Mouse (Mus musculus) heart, adult 2 months (tissue): ENCODE measurements around the gene Cacna1b. TPM values are rescaled to one million over a fixed set of nuclear protein-coding genes. Genes with fewer than 3 reads are reported as not detected.
A peak's percentile ranks its signal among the peaks of the same experiment; 100 is the strongest.

Experiments
- DNase-seq, 2 experiments: peaks; one replicate each; pipeline ENCODE4 v3.0.0; 2021
- H3K27ac ChIP-seq: fragments of 200-600 bp; 2 replicates; pipeline ENCODE4 v1.8.1; 2022
- H3K27me3 ChIP-seq: fragments of 200-500 bp; 2 replicates; pipeline ENCODE4 v1.6.1; 2012; ENCODE audit warnings: mild to moderate bottlenecking, low read length, inconsistent platforms, mixed read lengths; ENCODE audit not compliant: control insufficient read depth, insufficient read depth
- H3K36me3 ChIP-seq: fragments of 200-500 bp; 2 replicates; pipeline ENCODE4 v1.6.1; 2012; ENCODE audit warnings: low read length, inconsistent platforms; ENCODE audit not compliant: control insufficient read depth, insufficient read depth
- H3K4me1 ChIP-seq: fragments of 200-500 bp; 2 replicates; pipeline ENCODE4 v1.6.1; 2011; ENCODE audit warnings: low read length; ENCODE audit not compliant: control insufficient read depth, insufficient read depth
- H3K4me3 ChIP-seq: fragments of 200-600 bp; 2 replicates; pipeline ENCODE4 v1.8.1; 2022
- H3K79me2 ChIP-seq: fragments of 200-500 bp; replicated peaks from 2 replicates; pipeline ENCODE4 v1.6.1; 2012; ENCODE audit warnings: mild to moderate bottlenecking, inconsistent platforms, low read length, moderate library complexity, mixed read lengths; ENCODE audit not compliant: control insufficient read depth, insufficient read depth
- H3K9ac ChIP-seq: fragments of 200-500 bp; 2 replicates; pipeline ENCODE4 v1.6.1; 2012; ENCODE audit warnings: low read depth, mild to moderate bottlenecking, control low read depth, inconsistent platforms, low read length, mixed read lengths
- CTCF ChIP-seq: fragments of 200-600 bp; IDR thresholded peaks from 2 replicates; pipeline ENCODE4 v1.8.1; 2022; ENCODE audit warnings: antibody characterized with exemption, mild to moderate bottlenecking, moderate library complexity
- EP300 ChIP-seq: fragments of 200-500 bp; IDR thresholded peaks from 2 replicates; pipeline ENCODE4 v1.6.1; 2011; ENCODE audit warnings: low read depth, low read length, control low read depth; ENCODE audit not compliant: insufficient read depth
- POLR2A ChIP-seq: fragments of 200-500 bp; IDR thresholded peaks from 2 replicates; pipeline ENCODE4 v1.6.1; 2011; ENCODE audit warnings: mild to moderate bottlenecking, low read depth, low read length, control low read depth; ENCODE audit not compliant: insufficient read depth
- WGBS: fragments of 180-500 bp; shearing (Covaris S2); methylation state at CpG from one replicate; pipeline ENCODE4 v1.1.7; 2018; 5-methylcytosine and 5-hydroxymethylcytosine counted together
- intact Hi-C: fragments of 180-260 bp; cut with DNase I; formaldehyde crosslinking; loops from one replicate; pipeline ENCODE4 v1.15.1; 2025
- polyA plus RNA-seq: library from polyadenylated mRNA; depleted of rRNA; stranded (reverse); fragments of >200 nt; gene quantifications from 2 replicates; pipeline ENCODE4 v1.2.3, GENCODE M21; 2012
- total RNA-seq, 2 experiments: library from RNA; stranded (reverse); gene quantifications; 2 replicates each; pipeline ENCODE4 v1.2.3; 2021

Cacna1b gene
- total and polyA plus RNA-seq, 3 experiments = 0.05 to 0.25 (median 0.09) TPM

DNA sequence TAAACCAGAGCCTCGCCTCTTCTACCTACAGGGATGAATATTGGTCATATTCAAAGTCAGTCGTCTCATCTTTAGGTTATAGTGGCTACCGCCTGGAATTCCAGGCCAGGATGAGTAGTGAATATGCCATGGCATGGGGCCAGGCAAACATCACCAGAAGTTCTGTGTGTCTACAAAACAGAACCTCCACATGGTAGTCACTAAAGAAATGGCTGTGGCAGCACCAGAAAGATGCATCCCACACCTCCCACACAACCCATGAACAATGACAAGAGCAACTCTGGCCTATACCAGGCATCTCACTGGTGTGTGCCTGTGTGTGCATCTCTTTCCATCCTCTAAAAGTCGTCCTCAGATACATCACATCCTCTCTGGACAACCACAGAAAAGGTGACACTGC, 145.8 kb downstream of the Cacna1b start:
- WGBS = 71% methylated on average over 4 of the region's 4 CpGs
- no peak for DNase-seq
- H3K27ac ChIP-seq = no peak overlapping the region
- TF ChIP-seq POLR2A (no peak), CTCF (no peak), EP300 (no peak)
- H3K9ac ChIP-seq = no peak overlapping the region
- H3K4me3 ChIP-seq = no peak overlapping the region
- H3K79me2 ChIP-seq = no peaks in the 10 kb centered on the region
- intact Hi-C loops = no loop called here
- no peaks in the 10 kb centered on the region for H3K27me3 ChIP-seq
- no peaks in the 10 kb centered on the region for H3K4me1 ChIP-seq
- no peaks in the 10 kb centered on the region for H3K36me3 ChIP-seq

DNA sequence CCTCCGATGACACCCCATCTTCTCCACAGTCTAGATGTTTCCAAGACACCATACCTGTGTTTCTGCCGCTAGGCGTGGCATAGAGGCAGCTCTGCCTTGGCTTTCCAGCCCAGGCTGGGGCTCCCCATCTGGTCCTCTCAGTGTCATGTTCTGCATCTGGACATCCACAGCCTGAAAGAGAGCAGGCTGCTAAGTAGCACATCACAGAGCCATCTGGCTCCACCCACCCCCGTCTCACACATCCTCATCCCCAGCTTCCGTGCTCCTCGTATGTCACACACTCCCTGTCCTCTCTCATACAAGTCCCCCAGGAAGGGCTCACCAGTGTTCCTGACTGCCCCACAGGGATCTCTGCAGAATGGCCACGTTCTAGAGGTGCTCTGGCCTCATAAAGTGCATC, 153.2 kb downstream of the Cacna1b start:
- Histone ChIP-seq H3K36me3 (no peaks in the 10 kb centered on the region), H3K27me3 (no peaks in the 10 kb centered on the region), H3K27ac (no peak overlapping the region), H3K9ac (no peak overlapping the region), H3K4me3 (no peak overlapping the region), H3K79me2 (no peaks in the 10 kb centered on the region), H3K4me1 (peaks cover 2% of the 10 kb centered on the region)
- TF ChIP-seq POLR2A (no peak), CTCF (no peak), EP300 (no peak)
- no peak for DNase-seq
- intact Hi-C loops = no loop called here
- WGBS = 67% methylated on average over 7 of the region's 7 CpGs

DNA sequence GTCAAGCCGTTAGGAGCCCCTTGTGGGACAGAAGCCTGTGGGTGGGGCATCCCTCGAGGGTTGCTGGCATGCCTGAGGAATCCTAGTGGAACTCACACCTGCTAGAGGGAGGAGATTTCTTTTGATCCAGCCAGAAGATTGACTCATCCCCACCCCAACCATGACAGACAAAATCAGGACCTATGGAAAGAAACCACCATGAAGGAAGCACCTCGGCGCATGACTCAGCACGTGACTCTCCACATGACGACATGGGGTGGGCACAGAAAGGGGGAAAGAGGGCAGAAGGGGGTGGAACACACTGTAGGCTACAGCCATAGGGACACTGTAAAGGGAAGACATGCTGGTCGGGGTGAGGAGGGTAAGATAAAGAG, 154.2 kb downstream of the Cacna1b start:
- H3K4me3 ChIP-seq = no peak overlapping the region
- TF ChIP-seq EP300 (no peak), POLR2A (no peak), CTCF (no peak)
- DNase-seq = no peak
- WGBS = 29% methylated on average over 7 of the region's 7 CpGs
- no peak overlapping the region for H3K9ac ChIP-seq
- H3K27me3 ChIP-seq = no peaks in the 10 kb centered on the region
- H3K79me2 ChIP-seq = no peaks in the 10 kb centered on the region
- no peak overlapping the region for H3K27ac ChIP-seq
- intact Hi-C loops = no loop called here
- no peaks in the 10 kb centered on the region for H3K36me3 ChIP-seq
- peaks cover 3% of the 10 kb centered on the region for H3K4me1 ChIP-seq

DNA sequence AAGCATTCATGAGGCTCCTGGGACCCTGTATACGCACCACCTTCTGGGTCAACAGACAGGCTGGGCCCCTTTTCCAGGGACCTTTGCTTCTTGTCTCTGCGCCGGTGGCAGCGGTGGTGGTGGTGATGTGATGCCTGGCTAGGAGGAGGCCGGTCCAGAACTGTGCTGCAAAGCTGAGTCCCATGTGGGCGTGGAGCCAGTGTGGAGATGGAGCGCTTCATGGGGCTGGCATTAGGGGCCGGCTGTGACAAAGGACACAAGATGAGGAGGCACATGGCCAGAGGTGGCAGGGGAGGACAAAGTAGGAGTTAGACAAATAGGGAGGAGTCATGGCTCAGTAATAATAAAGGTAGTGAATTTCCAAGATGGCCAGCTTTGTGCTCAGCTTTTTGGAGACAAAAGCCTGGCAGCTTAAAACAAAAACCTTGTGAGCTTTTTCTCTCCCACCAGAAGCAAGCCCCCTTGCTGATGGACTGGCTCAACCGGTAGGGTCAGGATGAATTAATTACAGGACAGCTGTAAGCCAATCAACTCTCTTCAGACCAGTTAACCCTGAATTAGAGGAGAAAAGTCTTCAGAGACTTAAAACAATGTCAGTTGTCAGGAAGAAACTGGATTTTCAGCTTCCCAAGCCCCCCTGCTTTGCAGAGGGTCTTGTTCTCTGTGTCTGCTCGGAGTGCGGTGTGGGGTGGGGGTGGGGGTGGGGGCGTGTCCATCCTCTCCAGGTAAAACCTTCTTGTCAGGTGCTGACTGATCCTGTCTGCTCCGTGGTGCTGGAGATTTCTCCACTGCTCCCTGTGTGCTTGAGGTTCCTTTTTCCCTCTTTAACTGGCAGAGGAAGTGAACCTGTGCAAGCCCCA, 154.8 kb downstream of the Cacna1b start:
- H3K27ac ChIP-seq = no peak overlapping the region
- no peaks in the 10 kb centered on the region for H3K36me3 ChIP-seq
- no peak for DNase-seq
- intact Hi-C loops = no loop called here
- no peak overlapping the region for H3K4me3 ChIP-seq
- TF ChIP-seq EP300 (no peak), CTCF (no peak), POLR2A (no peak)
- H3K79me2 ChIP-seq = no peaks in the 10 kb centered on the region
- H3K9ac ChIP-seq = no peak overlapping the region
- peaks cover 5% of the 10 kb centered on the region for H3K4me1 ChIP-seq
- 36% methylated on average over 13 of the region's 13 CpGs for WGBS
- no peaks in the 10 kb centered on the region for H3K27me3 ChIP-seq

DNA sequence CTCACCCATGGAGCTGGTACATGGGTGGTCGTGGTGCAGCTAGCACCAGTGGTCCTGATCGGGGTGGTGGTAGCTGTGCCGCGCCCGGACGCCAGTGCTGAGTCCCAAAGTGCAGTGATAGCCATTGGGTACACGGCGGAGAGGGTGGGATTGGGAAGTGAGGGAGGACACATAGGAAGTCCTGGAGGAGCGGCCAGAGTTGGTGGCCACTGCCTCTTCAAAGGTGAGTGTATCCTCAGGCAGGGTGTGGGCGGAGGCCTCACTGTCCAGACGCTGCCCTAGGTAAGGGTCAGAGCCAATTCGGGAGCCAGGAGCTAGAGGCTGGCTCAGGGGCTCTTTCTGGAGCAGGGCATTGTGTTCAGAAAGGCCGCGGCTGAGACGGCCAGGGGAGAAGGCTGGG, 156.4 kb downstream of the Cacna1b start:
- intact Hi-C loops = no loop called here
- H3K36me3 ChIP-seq = no peaks in the 10 kb centered on the region
- H3K27ac ChIP-seq = no peak overlapping the region
- H3K27me3 ChIP-seq = no peaks in the 10 kb centered on the region
- no peaks in the 10 kb centered on the region for H3K79me2 ChIP-seq
- no peak overlapping the region for H3K4me3 ChIP-seq
- DNase-seq = no peak
- no peak overlapping the region for H3K9ac ChIP-seq
- H3K4me1 ChIP-seq = peaks cover 6% of the 10 kb centered on the region
- 87% methylated on average over 15 of the region's 15 CpGs for WGBS
- TF ChIP-seq CTCF (no peak), POLR2A (no peak), EP300 (no peak)

DNA sequence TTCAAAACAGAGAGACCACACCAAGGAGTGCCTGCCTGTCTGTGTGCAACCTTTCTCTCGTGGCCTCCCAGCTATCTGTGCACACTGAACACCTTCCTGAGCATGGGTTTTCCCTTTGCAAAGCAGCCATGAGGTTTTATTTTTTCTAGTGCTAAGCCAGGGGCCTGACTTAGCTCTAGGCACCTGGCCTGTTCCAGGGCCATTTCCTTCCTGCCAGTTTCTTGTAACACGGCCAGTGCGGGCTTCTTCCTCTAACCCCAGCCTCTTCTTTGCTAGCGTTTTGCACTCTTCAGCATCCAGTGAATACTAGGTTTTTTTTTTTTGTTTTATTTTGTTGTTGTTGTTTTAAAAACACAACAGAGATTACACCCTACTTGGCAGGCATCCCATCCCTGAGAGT, 157.9 kb downstream of the Cacna1b start:
- Histone ChIP-seq H3K4me1 (peaks cover 6% of the 10 kb centered on the region), H3K27me3 (no peaks in the 10 kb centered on the region), H3K36me3 (no peaks in the 10 kb centered on the region), H3K27ac (no peak overlapping the region), H3K4me3 (no peak overlapping the region), H3K79me2 (no peaks in the 10 kb centered on the region), H3K9ac (no peak overlapping the region)
- TF ChIP-seq CTCF (no peak), POLR2A (no peak), EP300 (no peak)
- DNase-seq = peak in 1 of 2 experiments; percentile 20
- WGBS = 48% methylated on average over 4 of the region's 4 CpGs
- intact Hi-C loops = no loop called here
